Mouse (Mus musculus): ENCODE measurements around the gene Nos1ap.

Nos1ap gene

DNA sequence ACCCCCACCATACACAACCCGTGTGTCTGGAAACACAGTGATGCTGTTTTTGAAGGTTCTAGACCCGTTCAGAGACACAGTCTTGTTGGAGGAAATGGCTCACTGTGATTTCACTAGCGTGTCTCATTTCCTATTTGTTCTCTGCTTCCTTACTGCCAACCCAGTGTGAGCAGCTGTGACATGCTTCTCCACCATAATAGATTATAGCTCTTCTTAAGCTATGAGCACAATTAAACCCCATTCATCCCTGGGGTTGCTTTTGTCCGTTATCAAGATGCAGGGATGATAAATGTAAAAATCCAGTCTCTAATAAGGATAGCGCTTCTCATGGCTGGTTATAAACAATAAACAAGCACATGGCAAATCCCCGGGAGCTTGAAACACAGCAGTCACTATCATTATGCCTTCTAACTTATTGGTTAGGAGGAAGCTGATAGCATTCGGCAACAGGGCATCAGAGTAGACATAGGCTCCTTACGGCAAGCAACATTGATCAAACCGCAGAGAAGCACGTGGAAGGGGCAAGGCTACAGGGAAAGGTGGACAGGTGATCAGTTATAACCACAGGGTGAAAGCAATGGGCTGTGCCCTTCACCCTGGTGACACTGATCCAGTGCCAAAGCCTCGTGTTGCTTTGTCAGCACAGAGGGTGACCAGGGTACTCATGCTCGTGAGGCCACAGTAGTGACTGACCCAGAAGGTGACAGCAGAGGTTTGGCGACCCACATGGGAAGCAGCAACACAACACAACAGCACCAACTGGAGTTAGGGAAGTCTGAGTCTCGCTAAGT is 133.6 kb downstream of the Nos1ap start:
- DNase-seq, result no peak

DNA sequence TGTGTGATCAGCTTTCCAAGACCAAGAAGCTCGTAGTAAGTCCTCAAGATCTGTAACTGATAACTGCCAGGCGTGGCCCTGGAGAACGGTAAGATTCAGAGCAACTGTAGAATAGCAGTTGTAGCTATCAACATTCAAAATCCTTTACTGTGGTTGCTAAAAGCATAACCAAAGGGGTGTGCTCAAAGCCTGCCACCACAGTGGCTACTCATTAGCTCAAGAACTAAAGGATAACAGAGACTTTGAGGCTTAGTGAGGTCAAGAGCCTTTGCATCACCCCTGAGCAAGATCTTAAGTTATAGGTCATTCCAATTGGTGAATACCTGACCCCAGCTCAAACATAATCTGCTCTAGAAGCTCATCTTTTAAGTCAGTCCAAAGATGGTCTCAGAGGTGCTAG is 134.3 kb downstream of the Nos1ap start:
- no peak for DNase-seq

DNA sequence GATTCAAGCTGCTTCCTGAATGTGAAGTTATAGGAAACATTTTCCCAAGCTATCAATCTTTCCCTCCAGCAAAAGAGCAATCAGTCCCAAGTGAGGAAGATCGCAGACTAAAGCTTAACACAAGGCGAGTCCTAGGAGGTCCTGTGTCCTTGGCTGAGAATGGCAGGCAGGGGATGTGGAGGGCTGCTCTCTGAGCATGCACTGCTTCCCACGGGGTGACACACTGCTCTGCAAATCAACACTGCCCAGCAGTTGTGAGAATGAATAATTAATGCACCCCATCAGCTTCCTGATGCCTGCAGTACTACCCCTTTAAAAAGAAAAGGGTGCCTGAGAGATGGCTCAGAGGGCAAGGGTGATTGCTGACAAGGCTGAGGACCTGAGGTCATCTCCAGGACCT is 136.2 kb downstream of the Nos1ap start:
- DNase-seq, result no peak

DNA sequence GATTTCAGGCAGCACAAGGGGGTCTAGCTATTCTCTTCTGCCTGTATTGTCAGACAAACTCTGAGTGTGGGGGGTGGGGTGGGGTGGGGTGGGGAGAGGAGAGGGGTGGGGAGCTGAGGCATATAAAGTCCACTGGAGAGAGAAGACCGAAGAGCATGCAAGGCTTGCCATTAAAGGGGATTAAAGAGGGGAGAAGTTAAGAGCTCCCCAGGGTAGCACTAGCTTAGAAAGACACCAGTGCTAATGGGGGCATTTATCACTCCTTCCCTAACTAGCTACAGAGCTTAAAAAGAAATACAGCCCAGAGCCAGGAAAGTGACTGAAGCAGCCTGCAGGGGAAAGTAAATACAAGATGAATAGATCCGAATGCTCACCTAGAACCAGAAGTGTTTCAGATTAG is 141.4 kb downstream of the Nos1ap start:
- DNase-seq, result no peak

DNA sequence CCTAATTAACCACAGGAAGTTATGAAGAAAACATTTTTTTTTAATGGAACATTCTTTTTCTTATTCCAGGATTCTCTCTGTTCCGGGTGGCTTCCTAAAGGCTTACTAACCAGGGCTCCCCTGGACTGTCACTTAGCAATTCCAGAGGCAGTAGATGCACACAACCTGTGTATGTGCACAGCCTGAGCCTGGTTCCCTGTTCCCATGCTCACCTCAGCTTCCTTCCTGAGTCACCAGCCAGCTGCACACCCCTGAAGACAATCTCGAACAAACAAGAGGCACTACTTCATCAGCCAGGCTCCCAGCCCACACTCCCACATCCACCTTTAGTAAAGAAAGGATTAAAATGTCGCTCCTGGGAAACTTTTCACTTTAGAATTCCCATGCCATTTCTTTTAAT is 144.2 kb downstream of the Nos1ap start:
- DNase-seq, result no peak

DNA sequence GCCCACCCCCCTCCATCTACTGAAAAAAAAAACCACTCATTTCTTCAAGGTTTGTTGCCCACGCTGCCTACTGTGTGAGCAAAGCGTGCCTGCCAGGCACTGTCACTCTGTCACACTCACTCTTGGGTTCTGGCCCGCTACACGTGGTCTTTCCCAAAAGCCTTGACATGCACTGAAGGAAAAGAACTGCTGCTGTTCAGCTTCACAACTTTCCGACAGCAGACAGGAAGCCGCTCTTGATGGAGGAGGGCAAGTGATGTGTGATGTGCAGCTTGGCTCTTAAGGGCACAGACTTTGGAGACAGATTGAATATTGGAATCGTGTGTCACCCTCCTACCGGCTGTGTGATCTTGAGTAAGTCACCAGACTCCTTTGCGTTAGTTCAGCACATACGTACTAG is 149.3 kb downstream of the Nos1ap start:
- no peak for DNase-seq

DNA sequence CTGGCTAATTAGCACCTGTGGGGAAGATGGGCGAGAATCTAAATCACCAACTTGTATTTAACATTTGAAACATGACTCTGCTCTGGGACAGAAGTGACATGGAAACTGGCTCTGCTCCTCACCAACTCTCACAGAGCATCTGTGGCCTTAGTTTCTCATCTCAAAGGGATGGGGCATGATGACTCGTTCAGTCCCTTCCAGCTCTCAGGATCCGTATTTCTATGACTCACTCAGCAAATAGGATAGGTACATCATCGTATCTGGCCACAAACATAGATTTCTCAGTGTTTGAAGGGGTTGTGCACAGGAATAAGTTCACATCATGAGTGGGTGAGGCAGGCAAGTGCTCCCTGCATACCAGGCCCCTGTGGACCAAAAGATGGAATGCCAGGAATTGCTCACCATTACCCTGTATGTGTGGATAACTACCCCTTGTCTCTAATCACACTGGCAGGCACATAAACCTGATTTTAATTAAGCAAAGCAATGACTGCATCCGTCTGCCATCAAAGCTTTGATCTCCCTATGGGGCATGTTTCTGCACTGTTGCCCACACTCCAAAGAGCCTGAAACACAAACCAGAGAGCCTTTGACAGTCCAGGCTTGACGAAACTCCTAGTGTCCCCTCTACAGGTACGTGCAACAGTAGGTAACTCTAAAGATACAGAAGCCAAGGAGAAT is 151.1 kb downstream of the Nos1ap start:
- DNase-seq, result no peak

DNA sequence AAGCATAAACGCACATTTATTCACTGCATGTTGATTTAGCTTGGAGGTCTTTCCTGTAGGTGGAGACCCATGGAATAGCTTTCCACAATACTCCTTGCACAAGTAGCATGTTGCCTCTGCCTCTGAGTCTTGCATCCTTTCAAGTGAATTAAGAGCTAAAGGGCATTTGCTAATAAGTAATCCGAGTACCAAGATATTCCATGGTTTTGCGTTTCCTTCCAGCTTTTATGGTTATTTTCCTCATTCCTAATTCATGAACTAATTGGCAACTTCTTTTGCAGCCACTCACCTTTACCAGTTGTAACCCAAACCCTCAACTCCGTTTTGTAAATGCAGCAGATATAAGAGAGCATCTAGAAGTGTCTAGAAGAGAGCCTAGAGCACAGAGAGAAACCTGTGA is 155.5 kb downstream of the Nos1ap start:
- no peak for DNase-seq

DNA sequence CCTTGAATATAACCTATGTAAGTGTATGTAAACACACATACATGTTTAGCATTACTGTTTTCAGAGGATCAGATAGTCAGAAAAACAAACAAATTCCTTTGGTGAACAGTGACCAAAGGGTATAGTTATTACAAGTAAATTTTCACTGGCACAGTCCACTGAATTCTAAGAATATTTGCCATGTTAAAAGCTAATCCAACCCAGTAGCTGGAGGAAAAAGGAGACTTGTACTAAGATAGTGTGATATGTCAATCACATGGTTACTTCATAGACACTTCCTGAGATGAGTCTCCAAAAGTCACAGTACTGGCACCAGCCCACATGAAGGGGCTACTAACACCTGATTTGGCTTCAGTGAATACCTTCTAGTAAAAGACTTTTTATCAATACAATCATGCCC is 156.0 kb downstream of the Nos1ap start:
- no peak for DNase-seq

DNA sequence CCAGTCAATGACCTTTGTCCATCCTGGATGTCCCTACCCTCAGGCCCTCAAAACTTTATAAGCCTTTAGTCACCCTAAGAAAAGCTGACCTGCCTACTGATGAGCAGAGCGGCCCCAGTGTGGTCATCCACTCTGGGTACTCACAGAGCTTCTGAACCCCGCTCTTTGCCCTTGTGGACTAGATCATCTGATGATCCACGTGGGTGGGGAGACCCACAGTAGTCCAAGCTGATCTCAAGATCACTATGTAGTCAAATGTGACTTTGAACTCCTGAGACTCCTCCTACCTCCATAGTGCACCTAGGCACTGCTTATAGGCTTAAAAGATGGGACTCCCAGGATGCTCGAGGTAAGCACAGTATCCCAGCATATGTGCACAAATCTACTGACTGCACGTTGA is 157.4 kb downstream of the Nos1ap start:
- peak; percentile 64 for DNase-seq

DNA sequence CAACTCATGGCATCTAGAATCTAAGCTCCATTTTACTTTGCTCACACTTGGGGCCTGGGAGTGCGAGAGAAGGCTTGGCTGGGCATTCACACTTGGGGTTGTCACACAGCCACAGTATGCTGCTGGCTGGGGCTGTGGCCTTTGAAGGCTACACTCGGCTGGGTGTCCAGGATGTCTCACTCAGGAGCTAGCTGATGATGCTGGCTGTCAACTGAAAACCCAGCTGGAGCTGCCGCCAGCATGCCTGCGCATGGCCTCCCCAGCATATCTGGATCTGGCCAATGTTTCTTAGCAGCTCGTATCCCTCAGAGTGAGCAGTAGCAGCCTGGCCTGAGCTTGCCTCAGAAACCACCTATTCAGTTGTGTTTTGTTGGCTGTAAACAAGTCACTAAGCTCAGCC is 158.3 kb downstream of the Nos1ap start:
- DNase-seq, result no peak

DNA sequence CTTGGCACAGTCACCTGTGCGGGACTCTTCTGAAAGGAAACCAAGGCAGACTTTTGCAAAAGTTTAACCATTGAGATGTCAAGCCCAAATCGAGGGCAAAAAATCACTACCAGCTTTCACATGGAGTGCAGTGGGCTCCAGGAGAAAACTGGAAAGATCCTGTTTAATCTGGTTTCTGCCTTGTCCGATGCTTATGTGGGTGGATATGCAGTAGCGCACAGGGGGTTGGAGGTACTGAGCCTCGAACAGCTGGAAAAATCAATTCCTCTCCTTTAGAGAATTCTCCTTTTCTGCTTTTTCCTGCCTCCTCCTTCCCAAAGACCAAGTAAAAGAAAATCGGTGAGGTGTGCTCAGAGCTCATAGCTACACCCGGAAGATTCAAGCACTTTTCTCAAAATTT is 159.0 kb downstream of the Nos1ap start:
- DNase-seq, result no peak

DNA sequence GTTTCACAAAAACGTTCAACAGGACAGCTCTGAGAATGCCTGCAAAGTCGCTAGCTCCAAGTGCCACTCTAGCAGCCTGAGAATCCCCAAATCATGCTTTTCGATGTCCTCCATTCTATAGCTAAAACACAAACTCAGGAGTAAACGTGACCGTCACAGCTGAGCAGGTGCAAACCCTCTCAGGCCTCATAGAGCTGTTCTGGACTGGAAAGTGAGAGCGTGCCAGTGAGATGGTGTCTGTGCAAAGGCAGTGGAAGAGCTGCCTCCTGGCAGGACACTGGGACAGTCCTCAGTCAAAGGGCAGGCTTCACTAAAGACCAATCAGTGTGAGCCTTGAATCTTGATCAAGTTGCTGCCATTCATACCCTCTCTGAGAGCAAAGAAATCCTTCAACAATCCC is 160.0 kb downstream of the Nos1ap start:
- peak; percentile 42 for DNase-seq

DNA sequence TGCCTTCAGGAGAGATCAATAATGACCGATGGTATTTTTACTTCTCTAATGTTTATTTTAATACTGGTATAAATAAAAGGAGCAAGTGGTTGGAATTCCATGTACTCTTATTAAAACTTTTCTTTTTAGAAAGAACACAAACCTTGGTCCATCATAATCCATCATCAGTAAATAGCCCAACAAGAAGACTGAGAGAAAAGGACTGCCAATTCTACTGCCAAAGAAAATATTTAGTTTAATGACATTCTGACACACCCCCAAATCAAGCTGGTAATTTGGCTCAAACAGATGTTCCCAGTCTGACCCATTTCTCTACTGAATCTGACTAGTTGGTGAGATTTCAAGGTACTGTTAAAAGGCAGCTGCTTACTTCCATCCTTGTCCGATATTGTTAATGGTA is 161.5 kb downstream of the Nos1ap start:
- no peak for DNase-seq

DNA sequence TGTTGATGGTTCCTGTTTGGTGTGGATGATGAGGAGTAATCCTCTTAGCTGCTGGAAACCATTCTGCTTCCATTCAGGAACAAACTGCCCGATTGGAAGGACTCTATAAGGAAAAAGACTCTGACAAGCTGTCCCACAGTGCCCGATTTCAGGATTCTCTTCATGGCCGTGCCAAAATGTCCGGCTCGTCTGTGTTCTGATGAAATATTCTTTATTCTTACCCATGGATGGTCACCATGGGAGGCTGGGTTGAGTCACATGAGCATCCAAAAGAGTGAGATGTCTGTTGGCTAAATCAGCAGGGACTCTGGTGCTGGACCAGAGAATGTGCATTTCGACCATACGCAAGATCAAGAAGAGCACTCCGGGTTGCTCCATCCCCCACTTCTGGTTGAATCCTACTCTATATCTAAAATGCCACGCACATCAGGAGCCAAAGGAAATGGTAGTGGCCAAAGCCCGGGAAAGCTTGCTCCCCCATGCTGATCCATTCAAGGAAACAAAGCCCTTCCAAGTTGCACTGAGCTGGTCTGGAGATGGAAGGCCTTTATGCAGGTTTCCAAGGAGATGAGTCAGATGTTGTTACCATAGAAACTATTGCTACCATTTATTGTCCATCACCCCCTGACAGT is 165.3 kb downstream of the Nos1ap start:
- no peak for DNase-seq

DNA sequence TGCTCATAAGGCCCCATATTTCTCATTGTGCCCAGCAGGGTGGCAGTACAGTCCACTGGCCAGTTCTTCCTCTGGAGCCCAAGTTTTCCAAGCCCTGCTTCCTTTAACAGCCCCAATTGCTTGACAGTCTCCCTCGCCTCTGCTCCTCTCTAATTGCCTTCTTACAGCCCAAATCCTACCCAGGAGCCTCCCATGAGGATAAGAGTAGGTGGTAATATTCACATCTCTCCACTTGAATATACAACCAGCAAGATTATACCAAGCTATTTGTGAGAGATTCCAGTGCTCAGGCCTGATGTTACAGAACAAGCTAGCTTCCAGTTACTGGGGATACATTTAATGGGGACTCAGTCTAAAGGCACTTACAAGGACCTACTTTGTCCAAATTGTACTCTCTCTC is 166.6 kb downstream of the Nos1ap start:
- no peak for DNase-seq

DNA sequence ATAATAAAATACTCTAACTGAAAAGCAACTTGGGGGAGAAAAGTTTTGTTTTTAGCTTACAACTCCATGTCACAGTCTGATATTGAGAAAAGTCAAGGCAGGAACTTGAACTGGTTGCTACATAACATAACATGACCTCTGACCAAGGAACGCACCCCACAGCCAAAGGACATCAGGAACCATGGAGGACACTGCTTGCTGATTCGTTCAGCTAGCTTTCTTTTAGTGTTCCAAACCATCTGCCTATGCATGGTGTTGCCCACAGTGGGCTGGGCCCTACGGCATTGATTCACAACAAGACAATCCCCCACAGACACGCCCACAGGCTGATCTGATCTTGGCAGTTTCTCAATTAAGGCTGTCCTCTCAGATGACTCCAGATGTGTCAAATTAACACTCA is 167.5 kb downstream of the Nos1ap start:
- DNase-seq, result no peak

DNA sequence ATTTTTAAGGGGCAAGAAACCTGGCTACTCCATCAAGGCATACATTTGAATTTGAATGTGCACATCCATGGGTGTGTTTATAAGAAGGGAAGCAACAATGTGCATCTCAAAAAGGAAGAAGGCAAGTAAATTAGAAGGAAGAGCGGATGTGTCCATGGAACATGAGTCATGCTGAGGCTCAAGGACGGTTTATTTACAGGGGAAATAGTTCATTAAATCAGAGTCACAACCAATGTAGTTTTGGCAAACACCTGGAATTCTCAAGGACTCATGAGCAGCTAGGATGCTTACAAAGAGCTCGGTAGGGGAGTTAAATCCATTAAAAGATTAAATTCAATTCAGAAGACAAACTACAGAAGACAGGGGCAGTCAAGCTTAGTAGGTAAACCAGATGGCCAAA is 169.7 kb downstream of the Nos1ap start:
- DNase-seq, result no peak

DNA sequence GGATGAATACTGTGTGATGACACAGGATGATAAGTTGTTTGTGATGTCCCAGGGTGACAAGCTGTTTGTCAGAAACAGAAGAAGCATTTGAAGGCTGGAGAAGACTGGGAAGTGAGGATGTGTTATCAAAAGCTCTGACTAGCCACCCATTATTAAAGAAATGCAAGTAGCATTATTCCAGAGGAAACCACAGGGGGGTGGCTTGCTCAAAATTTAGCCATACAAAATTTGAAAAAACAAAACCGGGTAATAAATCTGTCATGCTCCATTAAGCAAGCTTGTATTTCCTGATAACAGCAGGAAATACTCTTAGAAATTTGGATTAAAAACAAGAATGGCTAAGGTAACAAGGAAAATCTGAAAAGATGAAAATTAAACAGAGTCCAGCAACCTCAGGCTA is 171.5 kb downstream of the Nos1ap start:
- DNase-seq, result no peak

DNA sequence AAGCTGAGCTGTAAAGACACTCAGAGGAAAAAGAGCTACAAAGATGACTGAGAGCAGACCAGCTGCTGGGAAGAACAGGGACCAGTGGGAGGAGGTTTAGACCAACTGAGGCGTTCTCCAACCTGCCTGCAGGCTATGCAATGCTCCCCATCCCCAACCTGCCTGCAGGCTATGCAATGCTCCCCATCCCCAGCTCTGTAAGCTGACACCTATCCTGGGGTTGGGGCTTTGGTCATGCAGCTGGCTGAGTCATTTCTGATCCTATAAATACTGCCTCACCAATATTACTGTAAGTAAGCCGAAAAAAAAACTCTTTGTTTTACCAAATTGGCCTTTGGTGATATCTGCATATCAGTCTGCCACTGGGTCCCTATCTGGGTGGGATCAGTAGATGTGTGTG is 172.7 kb downstream of the Nos1ap start:
- DNase-seq, result no peak

DNA sequence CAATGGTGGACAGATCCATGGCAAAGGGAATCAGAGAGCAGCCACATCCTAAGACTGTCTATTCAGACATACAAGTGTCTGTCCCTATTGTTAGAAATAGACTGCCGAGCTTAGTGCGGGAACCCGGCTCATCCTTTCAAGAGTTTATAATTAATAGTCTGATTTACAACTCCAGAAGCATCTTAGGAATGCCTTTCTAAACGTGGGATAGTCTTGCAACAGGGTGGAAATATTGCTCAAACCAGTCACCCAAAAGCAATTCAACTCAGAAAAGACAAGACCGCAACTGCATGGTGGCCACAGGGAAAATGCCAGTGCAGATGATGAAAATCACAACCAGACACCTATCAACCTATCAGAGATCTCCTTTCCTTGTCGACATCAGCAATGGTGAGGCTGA is 173.5 kb downstream of the Nos1ap start:
- no peak for DNase-seq

DNA sequence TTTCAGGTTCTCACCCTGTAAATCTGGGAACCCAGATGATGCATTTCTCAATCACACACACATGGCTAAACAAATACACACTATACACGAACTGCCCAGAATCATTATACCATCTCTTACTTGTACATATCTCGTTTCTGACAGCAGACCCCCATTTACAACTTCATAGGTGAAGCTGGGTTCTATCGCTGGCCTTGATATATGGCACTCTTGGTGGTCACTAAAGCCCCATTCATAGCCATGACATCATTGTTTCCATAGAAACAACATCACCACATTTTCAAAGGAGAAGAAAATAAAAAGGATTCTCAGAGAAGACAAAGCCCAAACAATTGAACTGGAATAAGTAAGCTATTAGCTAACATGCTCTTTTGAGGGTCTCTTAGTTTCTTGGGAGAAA is 174.3 kb downstream of the Nos1ap start:
- DNase-seq, result no peak

DNA sequence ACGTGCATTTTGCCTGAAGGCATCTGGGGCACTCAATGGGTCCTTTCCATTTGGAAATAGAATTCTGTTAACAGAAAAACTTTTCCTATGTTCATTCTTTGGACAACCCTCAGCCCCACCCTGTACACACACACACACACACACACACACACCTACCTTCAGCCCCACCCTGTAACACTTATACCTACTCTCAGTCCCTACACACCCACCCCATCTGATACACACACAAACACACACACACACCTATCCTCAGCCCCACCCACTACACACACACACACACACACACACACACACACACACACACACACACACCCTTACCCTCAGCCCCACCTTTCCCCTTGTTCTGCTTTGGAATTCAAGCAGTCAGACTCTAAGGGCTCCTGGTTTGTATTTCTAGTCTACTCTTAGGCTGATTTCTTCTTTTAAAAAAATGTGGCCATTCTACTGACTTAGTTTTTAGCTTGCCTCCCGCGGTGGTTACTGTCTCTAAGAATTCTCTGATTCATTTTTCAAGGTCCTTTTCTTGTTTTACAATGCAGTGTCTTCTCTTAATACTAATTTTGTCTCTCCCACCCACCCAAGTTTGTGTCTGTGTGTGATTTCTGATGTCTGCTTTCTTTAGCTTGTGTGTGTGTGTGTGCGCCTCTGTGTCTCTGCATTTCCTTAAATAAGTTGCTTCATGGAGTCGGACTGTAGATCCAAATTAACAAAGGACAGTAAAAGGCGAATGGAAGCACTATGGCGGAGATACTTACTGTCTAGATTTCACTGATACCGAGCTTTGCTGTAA is 179.1 kb downstream of the Nos1ap start:
- no peak for DNase-seq

DNA sequence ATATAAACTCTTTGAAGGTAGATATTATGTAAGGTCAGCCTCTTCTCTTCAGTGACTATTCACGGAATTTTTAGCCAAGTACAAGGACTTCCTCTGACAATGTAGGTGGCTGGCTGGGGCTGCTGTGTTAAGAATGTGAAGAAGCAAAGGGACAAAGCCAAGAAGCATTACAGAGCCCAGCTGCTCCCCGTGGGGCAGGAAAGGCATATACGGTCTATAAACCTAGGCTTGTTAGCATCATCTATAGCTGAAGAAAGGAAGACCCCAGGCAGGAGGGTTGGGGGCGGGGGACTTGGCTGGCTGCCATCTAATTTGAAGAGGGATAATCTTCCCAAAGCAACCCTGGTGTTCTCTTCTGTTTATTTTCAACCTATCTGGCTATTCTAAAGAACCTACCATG is 180.6 kb downstream of the Nos1ap start:
- DNase-seq, result no peak

Measured in kidney, adult 18-20 months (tissue).